Comparison of ENCODE assay signal across 20 mouse cellular contexts in genomic region chr2:128134948-128135347, GRCm38 (mm10). TPM values are rescaled to one million over a fixed set of nuclear protein-coding genes. Genes with fewer than 3 reads are reported as not detected.
DNase-seq lines count a peak whose midpoint lies in the region; ATAC-seq and TF ChIP-seq lines count a peak whose summit lies in the region.
"Had no signal": no experiment of that assay in that cellular context is flagged by ENCODE, and none has a peak within 500 bp of the region (broad histone marks: within the 10 kb centered on the region; RNA-seq: fewer than 3 reads in every experiment).

No protein-coding gene starts in this region.

- H3K4me2 ChIP-seq in hindbrain, postnatal 0 days (ENCODE audit: low read depth, low read length): no peak overlapping the region
- H3K4me2 ChIP-seq in liver, postnatal 0 days (ENCODE audit: low read depth, low read length): no peak overlapping the region
- H3K4me2 ChIP-seq: embryonic facial prominence, embryonic 13.5 days; forebrain, embryonic 13.5 days; hindbrain, embryonic 14.5 days had no signal

- ATAC-seq in hindbrain, postnatal 0 days: no peak
- no peak for ATAC-seq in liver, postnatal 0 days
- no peak for ATAC-seq in activated CD4-positive, CD25-positive, alpha-beta regulatory T cell, adult 4 months
- ATAC-seq: forebrain, embryonic 13.5 days; forebrain, postnatal 0 days; intestine, embryonic 16.5 days had no signal

- TF ChIP-seq CTCF in cerebellum, adult 2 months (IDR thresholded peaks at IDR 0.05; ENCODE audit: borderline replicate concordance, insufficient read depth, low read depth, low read length): 0 out of 2 replicates have a peak, but pooled peaks have one; percentile 7
- peak; percentile 22 for TF ChIP-seq CTCF in hindbrain, postnatal 0 days (IDR thresholded peaks at IDR 0.05; ENCODE audit: low read depth)
- TF ChIP-seq CTCF in liver, postnatal 0 days (IDR thresholded peaks at IDR 0.05; ENCODE audit: low read depth): peak; percentile 22; the same call in 1 of the 2 replicates

- no peaks in the 10 kb centered on the region for H3K27me3 ChIP-seq in cerebellum, adult 2 months (ENCODE audit: control insufficient read depth, insufficient read depth, low read length)
- H3K27me3 ChIP-seq in hindbrain, postnatal 0 days (ENCODE audit: insufficient read depth, low read length): no peaks in the 10 kb centered on the region
- no peaks in the 10 kb centered on the region for H3K27me3 ChIP-seq in hindbrain, embryonic 10.5 days (ENCODE audit: insufficient read depth, poor library complexity, severe bottlenecking)
- H3K27me3 ChIP-seq in liver, postnatal 0 days (ENCODE audit: insufficient read depth, low read length): no peaks in the 10 kb centered on the region
- H3K27me3 ChIP-seq: embryonic facial prominence, embryonic 13.5 days; forebrain, embryonic 13.5 days; Patski had no signal

- no peak overlapping the region for H3K27ac ChIP-seq in cerebellum, adult 2 months (ENCODE audit: insufficient read depth, low read length)
- no peak overlapping the region for H3K27ac ChIP-seq in hindbrain, postnatal 0 days
- no peak overlapping the region for H3K27ac ChIP-seq in hindbrain, embryonic 10.5 days
- H3K27ac ChIP-seq in liver, postnatal 0 days (ENCODE audit: low read depth): 0 out of 2 replicates have a peak overlapping the region, but pooled peaks have one; percentile 3
- H3K27ac ChIP-seq: embryonic facial prominence, embryonic 13.5 days; forebrain, embryonic 13.5 days; heart, embryonic 10.5 days; hindbrain, embryonic 14.5 days had no signal

- no peak for DNase-seq in cerebellum, adult 2 months
- DNase-seq in cerebellum, adult 11-12 months: no peak
- DNase-seq in hindbrain, postnatal 0 days (ENCODE audit: low spot score): no peak
- DNase-seq in hindbrain, embryonic 10.5 days (ENCODE audit: low spot score): no peak
- DNase-seq in liver, postnatal 0 days: no peak
- no peak for DNase-seq in liver
- DNase-seq: adrenal gland, adult 2 months; adrenal gland, postnatal 25 days; cerebellum, adult 8-10 months; forebrain, postnatal 0 days; gastrocnemius, postnatal 36 days; heart, adult 11 months; heart, postnatal 14 days had no signal

- 32% methylated on average over 8 of the region's 8 CpGs for whole genome bisulfite sequencing in cerebellum, adult 2 months
- WGBS in hindbrain, postnatal 0 days: 53% methylated on average over 8 of the region's 8 CpGs
- 80% methylated on average over 8 of the region's 8 CpGs for WGBS in hindbrain, embryonic 10.5 days
- WGBS in liver, postnatal 0 days (ENCODE audit: insufficient replicate concordance): 77% methylated on average over 8 of the region's 8 CpGs

- no peak overlapping the region for H3K9ac ChIP-seq in hindbrain, postnatal 0 days (replicated peaks; ENCODE audit: low read length)
- no peak overlapping the region for H3K9ac ChIP-seq in liver, postnatal 0 days (replicated peaks)
- H3K9ac ChIP-seq: embryonic facial prominence, embryonic 13.5 days; forebrain, embryonic 13.5 days; forebrain, postnatal 0 days; hindbrain, embryonic 14.5 days had no signal

- H3K36me3 ChIP-seq in hindbrain, postnatal 0 days (ENCODE audit: insufficient read depth, low read length): no peaks in the 10 kb centered on the region; the same call in 1 of the 2 replicates
- peaks cover 94% of the 10 kb centered on the region for H3K36me3 ChIP-seq in hindbrain, embryonic 10.5 days
- peaks cover 30% of the 10 kb centered on the region for H3K36me3 ChIP-seq in liver, postnatal 0 days (replicated peaks; ENCODE audit: insufficient read depth, low read length)

- H3K4me3 ChIP-seq in cerebellum, adult 2 months (replicated peaks; ENCODE audit: insufficient read depth, low read depth, low read length): no peak overlapping the region
- H3K4me3 ChIP-seq in hindbrain, postnatal 0 days (ENCODE audit: low read length): no peak overlapping the region
- no peak overlapping the region for H3K4me3 ChIP-seq in hindbrain, embryonic 10.5 days
- no peak overlapping the region for H3K4me3 ChIP-seq in liver, postnatal 0 days (ENCODE audit: low read depth, low read length)
- H3K4me3 ChIP-seq: embryonic facial prominence, embryonic 13.5 days; forebrain, embryonic 13.5 days; heart, embryonic 10.5 days had no signal

- TF ChIP-seq POLR2A in cerebellum, adult 2 months (IDR thresholded peaks at IDR 0.05; ENCODE audit: borderline replicate concordance, insufficient read depth, low read length): no peak

- peaks cover 11% of the 10 kb centered on the region for H3K4me1 ChIP-seq in cerebellum, adult 2 months (ENCODE audit: control insufficient read depth, insufficient read depth, low read length)
- H3K4me1 ChIP-seq in hindbrain, postnatal 0 days (ENCODE audit: insufficient read depth, low read length): peaks cover 8% of the 10 kb centered on the region
- H3K4me1 ChIP-seq in hindbrain, embryonic 10.5 days (replicated peaks): peaks cover 32% of the 10 kb centered on the region
- peaks cover 31% of the 10 kb centered on the region for H3K4me1 ChIP-seq in liver, postnatal 0 days (ENCODE audit: insufficient read depth)

- no peak for TF ChIP-seq EP300 in liver, postnatal 0 days (IDR thresholded peaks at IDR 0.05; ENCODE audit: low read depth)

- no peaks in the 10 kb centered on the region for H3K9me3 ChIP-seq in hindbrain, postnatal 0 days (ENCODE audit: low read length)
- H3K9me3 ChIP-seq in hindbrain, embryonic 10.5 days: no peaks in the 10 kb centered on the region
- H3K9me3 ChIP-seq in liver, postnatal 0 days (ENCODE audit: low read length): no peaks in the 10 kb centered on the region
- H3K9me3 ChIP-seq: embryonic facial prominence, embryonic 13.5 days; forebrain, embryonic 13.5 days; heart, embryonic 10.5 days had no signal

RNA-seq across cellular contexts. Expression of gene Bcl2l11, which starts 9.1 kb away (rescaled TPM):
- 5.2 and 5.8 TPM in 2 replicates for polyA plus RNA-seq in cerebellum, adult 2 months (2012; rRNA removed)
- 11.3 and 15.9 TPM in 2 replicates for total RNA-seq in hindbrain, postnatal 0 days (2014; rRNA removed)
- polyA plus RNA-seq in hindbrain, postnatal 0 days (2015; fragmentation: Nextera tagmentation; extraction: Ambion mirVana): 7.8 and 7.9 TPM in 2 replicates
- polyA plus RNA-seq in hindbrain, embryonic 10.5 days (2016; fragmentation: Nextera tagmentation; extraction: Ambion mirVana): 26.2 and 27.4 TPM in 2 replicates
- polyA plus RNA-seq in liver, postnatal 0 days (2015; fragmentation: Nextera tagmentation; extraction: Ambion mirVana): 6.4 and 6.5 TPM in 2 replicates
- 10 to 100 TPM; 15.4 to 23.8 TPM for polyA plus RNA-seq in activated CD4-positive, CD25-positive, alpha-beta regulatory T cell, adult 4 months (2017; shearing (Covaris generic))
